Mouse (Mus musculus): ENCODE measurements around the gene Zan. TPM values are rescaled to one million over a fixed set of nuclear protein-coding genes. Genes with fewer than 3 reads are reported as not detected.

Gene Zan
- 0.35 and 0.50 TPM in 2 replicates for total RNA-seq (2017)

- no peak for ATAC-seq (replicated peaks in 1 of 2; ENCODE audit: insufficient read depth in 1 of 2, low FRiP score in 2 of 2, low TSS enrichment in 1 of 2, low read depth in 1 of 2, poor library complexity in 2 of 2, severe bottlenecking in 2 of 2)
Measured at GRCm38 (mm10) chr5:137476964-137477363, at the start of gene Zan. Zan (minus strand) TSS chr5:137477064.

GRCm38 (mm10) chr5:137526192-137526936 is 49.5 kb upstream of the Zan start:
- peak; percentile 16 to 38; a peak in 1 of 4 replicates for ATAC-seq (replicated peaks in 1 of 2; ENCODE audit: insufficient read depth in 1 of 2, low FRiP score in 2 of 2, low TSS enrichment in 1 of 2, low read depth in 1 of 2, poor library complexity in 2 of 2, severe bottlenecking in 2 of 2)

- ATAC-seq (replicated peaks in 1 of 2; ENCODE audit: insufficient read depth in 1 of 2, low FRiP score in 2 of 2, low TSS enrichment in 1 of 2, low read depth in 1 of 2, poor library complexity in 2 of 2, severe bottlenecking in 2 of 2), result no peak
Measured at GRCm38 (mm10) chr5:137525511-137525910, 48.6 kb upstream of the Zan start.

- ATAC-seq (replicated peaks in 1 of 2; ENCODE audit: insufficient read depth in 1 of 2, low FRiP score in 2 of 2, low TSS enrichment in 1 of 2, low read depth in 1 of 2, poor library complexity in 2 of 2, severe bottlenecking in 2 of 2), result no peak
Measured at GRCm38 (mm10) chr5:137524671-137525070, 47.8 kb upstream of the Zan start.

GRCm38 (mm10) chr5:137524251-137524515 is 47.3 kb upstream of the Zan start:
- no peak for ATAC-seq (replicated peaks in 1 of 2; ENCODE audit: insufficient read depth in 1 of 2, low FRiP score in 2 of 2, low TSS enrichment in 1 of 2, low read depth in 1 of 2, poor library complexity in 2 of 2, severe bottlenecking in 2 of 2)

- no peak for ATAC-seq (replicated peaks in 1 of 2; ENCODE audit: insufficient read depth in 1 of 2, low FRiP score in 2 of 2, low TSS enrichment in 1 of 2, low read depth in 1 of 2, poor library complexity in 2 of 2, severe bottlenecking in 2 of 2)
Measured at GRCm38 (mm10) chr5:137523396-137524250, 46.8 kb upstream of the Zan start.

- ATAC-seq (replicated peaks in 1 of 2; ENCODE audit: insufficient read depth in 1 of 2, low FRiP score in 2 of 2, low TSS enrichment in 1 of 2, low read depth in 1 of 2, poor library complexity in 2 of 2, severe bottlenecking in 2 of 2), result no peak
Measured at GRCm38 (mm10) chr5:137522711-137523110, 45.8 kb upstream of the Zan start.

GRCm38 (mm10) chr5:137521861-137522260 is 45.0 kb upstream of the Zan start:
- ATAC-seq (replicated peaks in 1 of 2; ENCODE audit: insufficient read depth in 1 of 2, low FRiP score in 2 of 2, low TSS enrichment in 1 of 2, low read depth in 1 of 2, poor library complexity in 2 of 2, severe bottlenecking in 2 of 2), result no peak

- ATAC-seq (replicated peaks in 1 of 2; ENCODE audit: insufficient read depth in 1 of 2, low FRiP score in 2 of 2, low TSS enrichment in 1 of 2, low read depth in 1 of 2, poor library complexity in 2 of 2, severe bottlenecking in 2 of 2), result no peak
Measured at GRCm38 (mm10) chr5:137519691-137520550, 43.1 kb upstream of the Zan start.

GRCm38 (mm10) chr5:137518436-137518835 is 41.6 kb upstream of the Zan start, which contains the start of gene Gigyf1:
Gigyf1 (plus strand) TSS chr5:137518548.
- ATAC-seq (replicated peaks in 1 of 2; ENCODE audit: insufficient read depth in 1 of 2, low FRiP score in 2 of 2, low TSS enrichment in 1 of 2, low read depth in 1 of 2, poor library complexity in 2 of 2, severe bottlenecking in 2 of 2), result peak in 1 of 2 experiments; percentile 67; a peak in 2 of 4 replicates

GRCm38 (mm10) chr5:137514811-137515210 is 37.9 kb upstream of the Zan start:
- no peak for ATAC-seq (replicated peaks in 1 of 2; ENCODE audit: insufficient read depth in 1 of 2, low FRiP score in 2 of 2, low TSS enrichment in 1 of 2, low read depth in 1 of 2, poor library complexity in 2 of 2, severe bottlenecking in 2 of 2)

GRCm38 (mm10) chr5:137513951-137514721 is 37.3 kb upstream of the Zan start:
- ATAC-seq (replicated peaks in 1 of 2; ENCODE audit: insufficient read depth in 1 of 2, low FRiP score in 2 of 2, low TSS enrichment in 1 of 2, low read depth in 1 of 2, poor library complexity in 2 of 2, severe bottlenecking in 2 of 2), result no peak

GRCm38 (mm10) chr5:137512847-137513794 is 36.3 kb upstream of the Zan start:
- ATAC-seq (replicated peaks in 1 of 2; ENCODE audit: insufficient read depth in 1 of 2, low FRiP score in 2 of 2, low TSS enrichment in 1 of 2, low read depth in 1 of 2, poor library complexity in 2 of 2, severe bottlenecking in 2 of 2), result no peak

- no peak for ATAC-seq (replicated peaks in 1 of 2; ENCODE audit: insufficient read depth in 1 of 2, low FRiP score in 2 of 2, low TSS enrichment in 1 of 2, low read depth in 1 of 2, poor library complexity in 2 of 2, severe bottlenecking in 2 of 2)
Measured at GRCm38 (mm10) chr5:137511706-137512105, 34.8 kb upstream of the Zan start.

GRCm38 (mm10) chr5:137510573-137511390 is 33.9 kb upstream of the Zan start:
- no peak for ATAC-seq (replicated peaks in 1 of 2; ENCODE audit: insufficient read depth in 1 of 2, low FRiP score in 2 of 2, low TSS enrichment in 1 of 2, low read depth in 1 of 2, poor library complexity in 2 of 2, severe bottlenecking in 2 of 2)
